Mouse (Mus musculus) embryo, embryonic 9.5 days (tissue): ENCODE measurements around the gene 1700109H08Rik.
"Not testable (repeated sequence)": the region's sequence is repeated elsewhere in the genome, so short reads cannot be mapped to it uniquely, and the experiment has no call there.

Experiments
- DNase-seq: peaks from one replicate; pipeline ENCODE4 v3.0.0-alpha.2; 2017; ENCODE audit errors: extremely low spot score

Gene 1700109H08Rik

GRCm38 (mm10) chr5:3598766-3599165, 27.4 kb downstream of the 1700109H08Rik start:
- no peak for DNase-seq

- DNase-seq = no peak
Observed at GRCm38 (mm10) chr5:3600298-3600697, 28.9 kb downstream of the 1700109H08Rik start.

- DNase-seq = no peak
Observed at GRCm38 (mm10) chr5:3600790-3601189, 29.4 kb downstream of the 1700109H08Rik start.

GRCm38 (mm10) chr5:3607114-3607513, 35.7 kb downstream of the 1700109H08Rik start:
- no peak for DNase-seq

- no peak for DNase-seq
Observed at GRCm38 (mm10) chr5:3609241-3609640, 37.9 kb downstream of the 1700109H08Rik start.

- DNase-seq = not testable (repeated sequence)
Observed at GRCm38 (mm10) chr5:3611835-3612234, 40.5 kb downstream of the 1700109H08Rik start.

- no peak for DNase-seq
Observed at GRCm38 (mm10) chr5:3620486-3620885, 49.1 kb downstream of the 1700109H08Rik start.

GRCm38 (mm10) chr5:3630055-3630454, 58.7 kb downstream of the 1700109H08Rik start:
- DNase-seq = no peak

- no peak for DNase-seq
Observed at GRCm38 (mm10) chr5:3631512-3632271, 60.3 kb downstream of the 1700109H08Rik start.

- DNase-seq = no peak
Observed at GRCm38 (mm10) chr5:3632285-3632684, 60.9 kb downstream of the 1700109H08Rik start.

GRCm38 (mm10) chr5:3633315-3633714, 61.9 kb downstream of the 1700109H08Rik start:
- no peak for DNase-seq

GRCm38 (mm10) chr5:3633951-3634350, 62.6 kb downstream of the 1700109H08Rik start:
- no peak for DNase-seq
